Mouse (Mus musculus): ENCODE results near the gene Gm10283. TPM values are rescaled to one million over a fixed set of nuclear protein-coding genes. Genes with fewer than 3 reads are reported as not detected.

Gene Gm10283
- polyA plus RNA-seq, 1 experiment = not detected

DNA sequence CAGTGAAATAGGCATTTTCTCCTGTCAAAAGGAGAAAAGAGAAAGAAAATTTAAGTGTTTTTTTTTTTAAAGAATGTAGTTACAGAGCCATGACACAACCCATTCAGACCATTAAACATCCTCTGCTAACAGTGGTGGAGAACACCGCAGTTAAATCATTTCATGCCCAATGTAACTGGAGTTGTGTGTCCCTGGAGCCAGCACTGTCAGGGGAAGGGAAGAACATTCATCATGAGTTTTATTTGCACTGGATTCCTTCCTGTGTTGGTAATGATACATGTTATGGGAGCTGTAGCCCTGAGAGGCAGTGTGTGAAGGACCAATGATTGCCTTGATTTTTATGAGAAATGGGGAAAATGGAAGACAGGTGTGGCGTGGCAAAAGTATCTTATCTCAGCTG, 116.4 kb downstream of the Gm10283 start:
- H3K27ac ChIP-seq (ENCODE audit: insufficient read depth, low read depth, low read length) = no peak overlapping the region
- WGBS = 91% methylated on average over 2 of the region's 2 CpGs
- no peak for TF ChIP-seq CTCF (IDR thresholded peaks at IDR 0.05; ENCODE audit: insufficient read depth, low read depth, low read length)
- no peak for TF ChIP-seq POLR2A (IDR thresholded peaks at IDR 0.05; ENCODE audit: insufficient read depth, low read depth, low read length)

More for the DNA sequence above, 116.4 kb downstream of the Gm10283 start:
- Histone ChIP-seq H3K4me1 (ENCODE audit: control insufficient read depth, insufficient read depth, low read length) (no peaks in the 10 kb centered on the region), H3K4me3 (ENCODE audit: insufficient read depth, low read depth, low read length) (no peak overlapping the region)

Other genes starting within 250 kb of the Gm10283 start
- not detected in 2 replicates for gene Aadat, start 2.7 kb upstream of the Gm10283 start, polyA plus RNA-seq (2012; ENCODE audit: insufficient read depth, insufficient read length, low replicate concordance, missing spikeins)
- not detected in 2 replicates for gene Mfap3l, start 129.6 kb upstream of the Gm10283 start, polyA plus RNA-seq (2012; ENCODE audit: insufficient read depth, insufficient read length, low replicate concordance, missing spikeins)

Measured in olfactory bulb, adult 2 months (tissue).